Mouse (Mus musculus) midbrain, embryonic 10.5 days (tissue): ENCODE results near the gene Midn. TPM values are rescaled to one million over a fixed set of nuclear protein-coding genes. Genes with fewer than 3 reads are reported as not detected.
A peak's percentile ranks its signal among the peaks of the same experiment; 100 is the strongest.

Experiments
- DNase-seq: peaks from one replicate; pipeline ENCODE4 v3.0.0-alpha.2; 2017; ENCODE audit warnings: low spot score
- H3K27ac ChIP-seq: fragments of 300-500 bp; sonication (generic); replicated peaks from 2 replicates; pipeline ENCODE4 v1.5.1; 2016; ENCODE audit warnings: mild to moderate bottlenecking
- H3K27me3 ChIP-seq: fragments of 300-500 bp; sonication (generic); 2 replicates; pipeline ENCODE4 v1.6.1; 2016; ENCODE audit warnings: low read depth, mild to moderate bottlenecking; ENCODE audit not compliant: poor library complexity, severe bottlenecking
- H3K36me3 ChIP-seq: fragments of 300-500 bp; sonication (generic); 2 replicates; pipeline ENCODE4 v1.6.1; 2016; ENCODE audit warnings: mild to moderate bottlenecking, moderate library complexity
- H3K4me1 ChIP-seq: fragments of 300-500 bp; sonication (generic); 2 replicates; pipeline ENCODE4 v1.6.1; 2016
- H3K4me3 ChIP-seq: fragments of 300-500 bp; sonication (generic); 2 replicates; pipeline ENCODE4 v1.5.1; 2016; ENCODE audit warnings: mild to moderate bottlenecking, moderate library complexity
- H3K9me3 ChIP-seq: fragments of 300-500 bp; sonication (generic); replicated peaks from 2 replicates; pipeline ENCODE4 v1.6.1; 2016; ENCODE audit warnings: mild to moderate bottlenecking
- WGBS: fragments of 180-500 bp; shearing (Covaris S2); methylation state at CpG from one replicate; pipeline ENCODE4 v1.1.7; 2016; 5-methylcytosine and 5-hydroxymethylcytosine counted together
- polyA plus RNA-seq: library from polyadenylated mRNA; unstranded; fragments of >200 nt; fragmentation: Nextera tagmentation; extraction: Ambion mirVana; gene quantifications from 2 replicates; pipeline ENCODE4 v1.2.1, GENCODE M21; 2016

The Midn gene
- polyA plus RNA-seq, 1 experiment from 2014 or later = 17.8 TPM

DNA sequence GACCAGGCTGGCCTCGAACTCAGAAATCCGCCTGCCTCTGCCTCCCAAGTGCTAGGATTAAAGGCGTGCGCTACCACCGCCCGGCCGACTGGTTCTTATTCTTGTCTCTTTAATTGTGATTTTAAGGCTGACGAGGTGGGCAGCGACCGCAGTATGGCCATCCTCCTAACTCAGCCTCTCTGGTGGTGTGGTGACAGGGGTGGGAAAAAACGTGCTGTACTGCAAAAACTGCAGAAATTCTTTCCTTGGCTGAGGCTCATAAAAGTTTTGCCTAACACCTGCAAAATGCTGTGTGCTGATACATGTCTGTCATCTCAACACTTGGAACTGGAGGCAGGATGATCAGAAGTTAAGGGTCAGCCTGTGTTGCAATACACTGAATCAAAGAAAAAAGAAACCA is 25.3 kb downstream of the Midn start:
- no peaks in the 10 kb centered on the region for H3K9me3 ChIP-seq
- H3K27me3 ChIP-seq = peaks cover 16% of the 10 kb centered on the region
- WGBS = 14% methylated on average over 11 of the region's 11 CpGs
- DNase-seq = no peak
- peaks cover 91% of the 10 kb centered on the region for H3K4me1 ChIP-seq
- H3K27ac ChIP-seq = peak overlapping the region; percentile 84
- H3K36me3 ChIP-seq = peaks cover 43% of the 10 kb centered on the region
- peak overlapping the region; percentile 59 for H3K4me3 ChIP-seq

DNA sequence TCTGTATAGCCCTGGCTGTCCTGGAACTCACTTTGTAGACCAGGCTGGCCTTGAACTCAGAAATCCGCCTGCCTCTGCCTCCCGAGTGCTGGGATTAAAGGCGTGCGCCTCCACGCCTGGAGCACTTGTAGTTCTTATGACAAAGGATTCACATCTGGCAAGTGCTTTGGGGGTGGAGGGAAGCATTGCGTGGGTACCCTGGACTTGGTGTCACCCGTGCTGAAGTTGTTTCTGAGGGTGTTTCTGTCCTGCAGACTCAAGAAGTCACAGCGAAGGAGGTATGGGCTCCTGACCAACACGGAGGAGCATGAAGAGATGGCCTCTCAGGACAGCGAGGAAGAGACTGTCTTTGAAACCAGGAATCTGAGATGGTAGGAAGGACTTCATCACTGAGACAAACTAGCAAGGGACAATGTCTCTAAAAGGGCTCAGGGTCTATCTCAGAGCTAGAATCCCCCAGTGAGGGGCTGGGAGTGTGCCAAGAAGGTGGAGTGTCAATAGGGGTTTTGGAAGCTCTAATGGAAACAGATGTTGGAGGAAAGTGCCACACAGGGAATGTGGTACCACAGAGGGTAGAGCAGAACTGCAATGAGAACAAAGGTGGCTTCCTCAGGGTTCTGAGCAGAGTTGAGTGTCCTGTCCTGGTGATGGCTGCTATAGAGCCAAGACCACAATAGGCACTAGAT is 26.0 kb downstream of the Midn start:
- peaks cover 40% of the 10 kb centered on the region for H3K36me3 ChIP-seq
- H3K27ac ChIP-seq = no peak overlapping the region
- H3K4me3 ChIP-seq = 0 out of 2 replicates have a peak overlapping the region, but pooled peaks have one; percentile 12
- DNase-seq = no peak
- peaks cover 91% of the 10 kb centered on the region for H3K4me1 ChIP-seq
- H3K27me3 ChIP-seq = peaks cover 16% of the 10 kb centered on the region
- no peaks in the 10 kb centered on the region for H3K9me3 ChIP-seq
- WGBS = 87% methylated on average over 10 of the region's 10 CpGs

GRCm38 (mm10) chr10:80174705-80175104 is 26.6 kb downstream of the Midn start:
- peak overlapping the region; percentile 9 for H3K27ac ChIP-seq
- DNase-seq = peak; percentile 64
- H3K27me3 ChIP-seq = peaks cover 16% of the 10 kb centered on the region
- peak overlapping the region; percentile 12; the same call in 1 of the 2 replicates for H3K4me3 ChIP-seq
- WGBS = 62% methylated on average over 2 of the region's 2 CpGs
- H3K36me3 ChIP-seq = peaks cover 34% of the 10 kb centered on the region
- peaks cover 88% of the 10 kb centered on the region for H3K4me1 ChIP-seq
- H3K9me3 ChIP-seq = no peaks in the 10 kb centered on the region

- Histone ChIP-seq H3K9me3 (no peaks in the 10 kb centered on the region), H3K27ac (peak overlapping the region; percentile 99), H3K4me3 (peak overlapping the region; percentile 32; the same call in 1 of the 2 replicates), H3K4me1 (peaks cover 88% of the 10 kb centered on the region), H3K36me3 (peaks cover 24% of the 10 kb centered on the region), H3K27me3 (peaks cover 23% of the 10 kb centered on the region)
- 18% methylated on average over 4 of the region's 4 CpGs for WGBS
- peak; percentile 64 for DNase-seq
Observed at GRCm38 (mm10) chr10:80175536-80176269, 27.6 kb downstream of the Midn start.

DNA sequence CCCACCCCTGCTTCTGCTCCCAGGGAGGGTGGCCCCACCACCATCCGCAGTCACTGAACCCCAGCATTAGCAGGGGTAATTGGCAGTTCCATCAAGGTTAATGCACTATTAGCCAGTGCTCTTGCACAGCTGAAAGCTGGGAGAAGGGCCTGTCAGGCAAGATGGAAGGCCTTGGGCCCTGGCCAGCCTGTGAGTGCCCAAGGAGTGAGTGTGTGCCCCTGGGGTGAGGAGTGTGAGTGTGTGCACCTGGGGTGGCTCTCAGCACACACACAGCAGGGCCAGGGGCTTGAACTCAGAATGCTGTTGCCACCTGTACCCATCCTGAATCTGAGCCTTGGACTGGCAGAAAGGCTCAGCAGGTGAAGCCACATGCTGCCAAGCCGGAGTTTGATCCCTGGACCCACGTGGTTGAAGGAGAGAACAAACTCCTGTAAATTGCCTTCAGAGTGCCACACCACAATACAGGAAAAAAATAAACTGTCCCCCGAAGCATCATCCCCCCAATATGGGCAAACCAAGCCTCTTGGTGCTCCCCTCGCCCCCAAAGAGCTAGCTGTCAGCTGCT is 28.3 kb downstream of the Midn start:
- Histone ChIP-seq H3K9me3 (no peaks in the 10 kb centered on the region), H3K4me1 (peaks cover 91% of the 10 kb centered on the region), H3K4me3 (peak overlapping the region; percentile 32; the same call in 1 of the 2 replicates), H3K36me3 (peaks cover 18% of the 10 kb centered on the region), H3K27ac (peak overlapping the region; percentile 99), H3K27me3 (peaks cover 23% of the 10 kb centered on the region)
- 72% methylated on average over 5 of the region's 5 CpGs for WGBS
- no peak for DNase-seq

DNA sequence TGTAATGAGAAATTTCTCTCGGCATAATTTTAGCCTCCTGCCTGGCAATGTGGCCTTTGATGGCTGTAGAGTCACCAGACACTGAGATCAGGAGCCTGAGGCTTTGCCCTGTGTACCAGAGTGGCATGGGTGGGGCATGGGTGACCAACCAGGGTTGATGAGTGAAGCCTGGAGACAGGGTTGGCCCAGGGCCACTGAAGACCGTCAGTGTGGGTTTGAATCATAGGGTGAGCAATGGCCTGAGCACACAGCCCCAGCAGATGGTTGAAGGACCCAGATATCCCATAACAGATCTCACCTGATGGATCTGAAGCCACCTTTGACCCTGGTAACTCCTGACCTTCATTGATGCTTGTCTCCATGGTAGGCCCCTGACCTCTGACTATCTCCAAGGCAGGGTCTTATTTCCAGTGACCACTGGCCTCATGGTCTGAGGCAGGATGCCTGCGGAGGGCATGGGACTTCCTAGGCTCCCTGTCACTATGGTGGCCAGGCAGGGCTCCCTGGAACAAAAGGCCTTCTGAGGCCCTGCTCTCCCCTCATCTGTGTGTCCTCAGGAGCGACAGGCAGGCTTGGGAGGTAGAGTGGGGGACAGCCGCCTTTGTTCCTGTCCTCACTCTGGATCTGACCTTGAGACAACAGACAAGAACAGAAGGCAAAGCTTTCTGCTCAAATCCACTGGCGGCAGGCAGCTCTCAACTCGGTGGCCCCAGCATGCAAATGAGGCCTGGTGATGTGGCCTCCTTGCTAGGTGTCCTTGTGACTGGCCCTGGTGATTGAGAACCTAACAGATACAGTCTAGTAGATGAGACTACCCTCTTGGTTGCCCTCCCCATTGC is 29.6 kb downstream of the Midn start:
- H3K27me3 ChIP-seq = peaks cover 30% of the 10 kb centered on the region
- H3K36me3 ChIP-seq = peaks cover 17% of the 10 kb centered on the region
- peak; percentile 53 for DNase-seq
- peak overlapping the region; percentile 99 for H3K27ac ChIP-seq
- no peaks in the 10 kb centered on the region for H3K9me3 ChIP-seq
- 68% methylated on average over 7 of the region's 7 CpGs for WGBS
- H3K4me3 ChIP-seq = peak overlapping the region; percentile 32
- peaks cover 91% of the 10 kb centered on the region for H3K4me1 ChIP-seq

DNA sequence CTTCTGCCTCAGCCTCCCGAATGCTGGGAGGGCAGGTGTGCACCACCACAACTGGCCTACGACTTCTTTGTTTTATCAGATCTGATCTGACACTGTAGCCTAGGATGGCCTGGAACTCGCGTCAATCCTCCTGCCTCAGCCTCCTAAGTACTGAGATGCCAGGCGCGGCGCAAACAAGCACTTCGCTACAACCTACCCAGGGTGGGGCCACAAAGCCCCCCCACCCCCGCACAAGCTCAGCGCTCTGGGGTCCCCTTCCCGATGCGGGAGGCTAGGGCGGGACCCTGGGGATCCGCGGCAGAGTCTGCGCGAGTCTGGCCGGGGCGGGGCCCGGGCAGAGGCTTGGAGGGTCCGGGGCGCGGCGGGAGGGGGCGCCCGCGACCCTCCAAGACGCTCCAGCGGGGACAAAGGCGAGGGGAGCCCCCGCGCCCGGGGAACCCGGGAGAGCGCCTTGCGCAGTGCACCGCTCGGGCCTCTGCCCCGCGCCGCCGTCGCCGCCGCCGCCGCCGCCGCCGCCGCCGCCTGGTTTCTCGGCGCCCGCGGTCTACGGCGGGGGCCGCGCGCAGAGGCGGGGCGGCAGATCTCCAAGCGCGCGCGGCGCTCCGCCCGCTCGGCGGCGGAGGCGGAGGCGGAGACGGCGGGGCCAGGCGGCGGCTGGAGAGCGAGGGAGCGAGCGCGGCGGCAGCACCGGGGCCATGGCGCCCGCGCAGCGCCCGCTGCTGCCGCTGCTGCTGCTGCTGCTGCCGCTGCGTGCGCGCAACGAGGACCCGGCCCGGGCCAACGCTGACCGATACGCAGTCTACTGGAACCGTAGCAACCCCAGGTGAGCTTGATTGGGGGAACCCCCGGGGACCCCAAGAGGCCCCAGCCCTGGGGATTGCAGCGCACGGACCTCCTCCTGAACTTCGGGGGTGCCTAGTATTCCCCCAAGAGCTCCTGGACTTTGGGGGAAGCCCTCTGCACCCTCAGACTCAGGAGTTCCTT is 31.3 kb downstream of the Midn start, which contains the start of gene Efna2:
TSS of gene Efna2 (plus strand) at position 415 of the 984 bp plus-strand sequence.
- Histone ChIP-seq H3K4me1 (peaks cover 96% of the 10 kb centered on the region), H3K27me3 (peaks cover 40% of the 10 kb centered on the region), H3K27ac (peak within 1 kb of the TSS; percentile 99), H3K36me3 (peaks cover 34% of the 10 kb centered on the region), H3K9me3 (no peaks in the 10 kb centered on the region), H3K4me3 (peak within 1 kb of the TSS; percentile 96)
- 4% methylated on average over 96 of the region's 106 CpGs for WGBS
- DNase-seq = peak; percentile 72

- H3K4me1 ChIP-seq = peaks cover 94% of the 10 kb centered on the region
- peaks cover 33% of the 10 kb centered on the region for H3K36me3 ChIP-seq
- peaks cover 46% of the 10 kb centered on the region for H3K27me3 ChIP-seq
- WGBS = 46% methylated on average over 6 of the region's 6 CpGs
- peak overlapping the region; percentile 96 for H3K4me3 ChIP-seq
- no peaks in the 10 kb centered on the region for H3K9me3 ChIP-seq
- no peak for DNase-seq
- H3K27ac ChIP-seq = peak overlapping the region; percentile 99
Observed at GRCm38 (mm10) chr10:80180288-80180687, 32.2 kb downstream of the Midn start.

DNA sequence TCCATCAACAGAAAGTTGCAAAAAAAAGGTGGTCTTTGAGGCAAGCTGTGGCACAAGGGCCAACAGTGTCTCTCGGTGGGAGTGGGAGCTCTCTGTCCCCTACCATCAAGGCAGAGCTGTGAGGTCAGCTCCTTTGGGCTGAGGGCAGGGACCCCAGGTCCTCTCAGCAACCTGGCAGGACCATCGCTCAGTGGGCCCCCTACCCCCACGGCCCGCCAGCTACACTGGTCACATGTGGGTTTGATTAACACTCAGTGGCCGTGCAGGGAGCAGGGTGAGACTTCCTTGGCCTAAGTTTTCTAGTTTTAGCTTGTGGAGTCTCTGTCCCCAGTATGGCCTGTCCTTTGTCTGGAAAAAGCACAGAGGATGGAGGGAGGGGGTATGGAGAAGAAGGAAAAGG is 32.8 kb downstream of the Midn start:
- H3K27me3 ChIP-seq = peaks cover 51% of the 10 kb centered on the region
- WGBS = 47% methylated on average over 5 of the region's 5 CpGs
- peaks cover 38% of the 10 kb centered on the region for H3K36me3 ChIP-seq

GRCm38 (mm10) chr10:80182547-80182946 is 34.5 kb downstream of the Midn start:
- no peaks in the 10 kb centered on the region for H3K9me3 ChIP-seq
- no peak for DNase-seq
- peaks cover 56% of the 10 kb centered on the region for H3K36me3 ChIP-seq
- H3K4me1 ChIP-seq = peaks cover 93% of the 10 kb centered on the region
- peak overlapping the region; percentile 99 for H3K27ac ChIP-seq
- WGBS = 87% methylated on average over 7 of the region's 7 CpGs
- peaks cover 54% of the 10 kb centered on the region for H3K27me3 ChIP-seq
- H3K4me3 ChIP-seq = peak overlapping the region; percentile 96

More for the DNA sequence above, 32.8 kb downstream of the Midn start:
- no peak for DNase-seq
- Histone ChIP-seq H3K4me3 (peak overlapping the region; percentile 96), H3K27ac (peak overlapping the region; percentile 99), H3K4me1 (peaks cover 94% of the 10 kb centered on the region), H3K9me3 (no peaks in the 10 kb centered on the region)

GRCm38 (mm10) chr10:80186649-80187048 is 38.6 kb downstream of the Midn start:
- Histone ChIP-seq H3K9me3 (no peaks in the 10 kb centered on the region), H3K27me3 (peaks cover 87% of the 10 kb centered on the region), H3K4me3 (peak overlapping the region; percentile 96; the same call in 1 of the 2 replicates), H3K36me3 (peaks cover 70% of the 10 kb centered on the region), H3K4me1 (peaks cover 96% of the 10 kb centered on the region), H3K27ac (peak overlapping the region; percentile 72)
- no peak for DNase-seq
- WGBS = 41% methylated on average over 27 of the region's 27 CpGs
